Mouse (Mus musculus): ENCODE measurements around the gene Ccdc167. TPM values are rescaled to one million over a fixed set of nuclear protein-coding genes. Genes with fewer than 3 reads are reported as not detected.

Ccdc167 gene
- polyA plus RNA-seq, 1 experiment from 2014 or later, result 18.2 TPM

- H3K36me3 ChIP-seq (ENCODE audit: insufficient read depth), result peaks cover 96% of the 10 kb centered on the region
- no peak overlapping the region for H3K27ac ChIP-seq (ENCODE audit: low read depth)
- TF ChIP-seq CTCF (IDR thresholded peaks at IDR 0.05; ENCODE audit: low read depth), result no peak
- no peak for DNase-seq
- 88% methylated on average over 6 of the region's 6 CpGs for WGBS
- no peak overlapping the region for H3K4me3 ChIP-seq (ENCODE audit: low read depth, low read length)
- no peak overlapping the region for H3K4me2 ChIP-seq
- no peaks in the 10 kb centered on the region for H3K9me3 ChIP-seq (ENCODE audit: low read depth, low read length)
- no peak overlapping the region for H3K9ac ChIP-seq
- ATAC-seq (ENCODE audit: insufficient read depth), result no peak
- H3K27me3 ChIP-seq (ENCODE audit: insufficient read depth, low read length), result no peaks in the 10 kb centered on the region
- H3K4me1 ChIP-seq (ENCODE audit: insufficient read depth), result no peaks in the 10 kb centered on the region
Measured at GRCm38 (mm10) chr17:29698421-29698820, 18.4 kb downstream of the Ccdc167 start.

- H3K4me2 ChIP-seq, result no peak overlapping the region
- no peaks in the 10 kb centered on the region for H3K9me3 ChIP-seq (ENCODE audit: low read depth, low read length)
- H3K36me3 ChIP-seq (ENCODE audit: insufficient read depth), result peaks cover 87% of the 10 kb centered on the region
- DNase-seq (no peak), ATAC-seq (ENCODE audit: insufficient read depth) (no peak)
- H3K9ac ChIP-seq, result no peak overlapping the region
- H3K4me3 ChIP-seq (ENCODE audit: low read depth, low read length), result no peak overlapping the region
- 94% methylated on average over 8 of the region's 8 CpGs for WGBS
- TF ChIP-seq CTCF (IDR thresholded peaks at IDR 0.05; ENCODE audit: low read depth), result no peak
- no peak overlapping the region for H3K27ac ChIP-seq (ENCODE audit: low read depth)
- H3K4me1 ChIP-seq (ENCODE audit: insufficient read depth), result no peaks in the 10 kb centered on the region
- H3K27me3 ChIP-seq (ENCODE audit: insufficient read depth, low read length), result no peaks in the 10 kb centered on the region
Measured at GRCm38 (mm10) chr17:29696940-29697339, 19.9 kb downstream of the Ccdc167 start.

DNA sequence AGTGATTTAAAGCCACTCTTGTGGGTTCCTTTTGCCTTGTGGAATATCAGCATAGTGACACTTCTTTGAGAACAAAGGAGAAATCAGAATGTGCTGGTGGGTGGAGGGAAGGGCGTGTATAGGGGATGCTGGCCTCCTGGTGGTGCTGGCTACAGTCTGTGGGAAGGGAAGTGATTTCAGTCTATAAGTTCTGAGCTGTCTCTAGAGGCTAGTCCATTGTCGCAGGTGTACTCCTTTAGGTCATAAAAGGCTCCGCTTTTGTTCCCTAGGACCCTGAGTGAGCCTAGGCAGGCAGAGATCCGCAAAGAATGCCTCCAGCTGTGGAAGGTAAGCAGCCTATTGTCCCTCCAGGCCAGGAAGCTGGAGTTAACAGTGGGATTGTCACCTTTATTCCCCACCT, 22.3 kb downstream of the Ccdc167 start:
- H3K4me3 ChIP-seq (ENCODE audit: low read depth, low read length), result no peak overlapping the region
- 86% methylated on average over 4 of the region's 4 CpGs for WGBS
- ATAC-seq (ENCODE audit: insufficient read depth), result no peak

GRCm38 (mm10) chr17:29693571-29693970, 23.3 kb downstream of the Ccdc167 start:
- Histone ChIP-seq H3K4me3 (ENCODE audit: low read depth, low read length) (no peak overlapping the region), H3K27ac (ENCODE audit: low read depth) (no peak overlapping the region), H3K4me2 (no peak overlapping the region), H3K36me3 (ENCODE audit: insufficient read depth) (peaks cover 74% of the 10 kb centered on the region), H3K27me3 (ENCODE audit: insufficient read depth, low read length) (no peaks in the 10 kb centered on the region), H3K9me3 (ENCODE audit: low read depth, low read length) (no peaks in the 10 kb centered on the region), H3K9ac (no peak overlapping the region), H3K4me1 (ENCODE audit: insufficient read depth) (no peaks in the 10 kb centered on the region)
- no peak for ATAC-seq (ENCODE audit: insufficient read depth)
- no peak for DNase-seq
- TF ChIP-seq CTCF (IDR thresholded peaks at IDR 0.05; ENCODE audit: low read depth), result no peak
- 72% methylated on average over 2 of the region's 2 CpGs for WGBS

More for the DNA sequence above, 22.3 kb downstream of the Ccdc167 start:
- TF ChIP-seq CTCF (IDR thresholded peaks at IDR 0.05; ENCODE audit: low read depth), result no peak
- no peak overlapping the region for H3K9ac ChIP-seq
- peaks cover 78% of the 10 kb centered on the region for H3K36me3 ChIP-seq (ENCODE audit: insufficient read depth)
- no peak overlapping the region for H3K4me2 ChIP-seq
- no peaks in the 10 kb centered on the region for H3K4me1 ChIP-seq (ENCODE audit: insufficient read depth)
- no peaks in the 10 kb centered on the region for H3K27me3 ChIP-seq (ENCODE audit: insufficient read depth, low read length)
- H3K27ac ChIP-seq (ENCODE audit: low read depth), result no peak overlapping the region
- H3K9me3 ChIP-seq (ENCODE audit: low read depth, low read length), result no peaks in the 10 kb centered on the region
- no peak for DNase-seq

- ATAC-seq (ENCODE audit: insufficient read depth) (no peak), DNase-seq (no peak)
- H3K9me3 ChIP-seq (ENCODE audit: low read depth, low read length), result no peaks in the 10 kb centered on the region
- no peak overlapping the region for H3K4me3 ChIP-seq (ENCODE audit: low read depth, low read length)
- peaks cover 72% of the 10 kb centered on the region for H3K36me3 ChIP-seq (ENCODE audit: insufficient read depth)
- H3K9ac ChIP-seq, result no peak overlapping the region
- H3K27me3 ChIP-seq (ENCODE audit: insufficient read depth, low read length), result no peaks in the 10 kb centered on the region
- no peaks in the 10 kb centered on the region for H3K4me1 ChIP-seq (ENCODE audit: insufficient read depth)
- no peak overlapping the region for H3K27ac ChIP-seq (ENCODE audit: low read depth)
- H3K4me2 ChIP-seq, result no peak overlapping the region
- WGBS, result 86% methylated on average over 2 of the region's 2 CpGs
- TF ChIP-seq CTCF (IDR thresholded peaks at IDR 0.05; ENCODE audit: low read depth), result no peak
Measured at GRCm38 (mm10) chr17:29692827-29693226, 24.0 kb downstream of the Ccdc167 start.

- H3K4me1 ChIP-seq (ENCODE audit: insufficient read depth), result no peaks in the 10 kb centered on the region
- H3K4me2 ChIP-seq, result no peak overlapping the region
- no peak overlapping the region for H3K4me3 ChIP-seq (ENCODE audit: low read depth, low read length)
- no peaks in the 10 kb centered on the region for H3K27me3 ChIP-seq (ENCODE audit: insufficient read depth, low read length)
- DNase-seq (no peak), ATAC-seq (ENCODE audit: insufficient read depth) (no peak)
- H3K9me3 ChIP-seq (ENCODE audit: low read depth, low read length), result no peaks in the 10 kb centered on the region
- no peak overlapping the region for H3K27ac ChIP-seq (ENCODE audit: low read depth)
- 78% methylated on average over 6 of the region's 6 CpGs for WGBS
- peaks cover 73% of the 10 kb centered on the region for H3K36me3 ChIP-seq (ENCODE audit: insufficient read depth)
- H3K9ac ChIP-seq, result no peak overlapping the region
- TF ChIP-seq CTCF (IDR thresholded peaks at IDR 0.05; ENCODE audit: low read depth), result no peak
Measured at GRCm38 (mm10) chr17:29690257-29690656, 26.6 kb downstream of the Ccdc167 start.

DNA sequence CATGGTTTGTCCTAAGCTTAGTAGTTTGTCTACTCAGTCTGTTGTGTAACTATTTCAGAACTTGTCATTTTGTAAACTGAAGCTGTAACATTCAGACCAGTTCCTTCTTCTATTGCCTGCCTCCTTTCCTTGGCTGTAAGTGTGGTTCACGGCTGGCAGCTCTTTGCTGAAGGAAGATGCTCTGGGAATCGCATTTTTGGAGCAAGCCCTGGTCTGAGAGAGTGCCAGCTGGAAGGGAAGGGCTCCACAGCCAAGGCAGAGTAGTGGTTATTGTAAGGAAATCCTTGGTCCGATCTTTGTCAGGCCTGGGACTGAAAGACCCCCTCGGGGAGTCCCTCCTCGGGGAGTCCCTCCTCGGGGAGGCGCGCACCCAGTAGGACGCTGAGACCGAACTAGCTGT, 28.2 kb downstream of the Ccdc167 start:
- Histone ChIP-seq H3K27ac (ENCODE audit: low read depth) (no peak overlapping the region), H3K9ac (no peak overlapping the region), H3K27me3 (ENCODE audit: insufficient read depth, low read length) (no peaks in the 10 kb centered on the region), H3K4me2 (no peak overlapping the region), H3K9me3 (ENCODE audit: low read depth, low read length) (no peaks in the 10 kb centered on the region), H3K4me1 (ENCODE audit: insufficient read depth) (no peaks in the 10 kb centered on the region), H3K36me3 (ENCODE audit: insufficient read depth) (peaks cover 73% of the 10 kb centered on the region), H3K4me3 (ENCODE audit: low read depth, low read length) (no peak overlapping the region)
- DNase-seq, result no peak
- TF ChIP-seq CTCF (IDR thresholded peaks at IDR 0.05; ENCODE audit: low read depth), result no peak
- no peak for ATAC-seq (ENCODE audit: insufficient read depth)
- WGBS, result 95% methylated on average over 10 of the region's 10 CpGs

- 82% methylated on average over 6 of the region's 6 CpGs for WGBS
- H3K36me3 ChIP-seq (ENCODE audit: insufficient read depth), result peaks cover 81% of the 10 kb centered on the region
- H3K27ac ChIP-seq (ENCODE audit: low read depth), result no peak overlapping the region
- no peaks in the 10 kb centered on the region for H3K9me3 ChIP-seq (ENCODE audit: low read depth, low read length)
- H3K4me2 ChIP-seq, result no peak overlapping the region
- no peak overlapping the region for H3K4me3 ChIP-seq (ENCODE audit: low read depth, low read length)
- DNase-seq, result no peak
- no peak for TF ChIP-seq CTCF (IDR thresholded peaks at IDR 0.05; ENCODE audit: low read depth)
- H3K4me1 ChIP-seq (ENCODE audit: insufficient read depth), result no peaks in the 10 kb centered on the region
- H3K9ac ChIP-seq, result no peak overlapping the region
- ATAC-seq (ENCODE audit: insufficient read depth), result no peak
- H3K27me3 ChIP-seq (ENCODE audit: insufficient read depth, low read length), result no peaks in the 10 kb centered on the region
Measured at GRCm38 (mm10) chr17:29687373-29687772, 29.5 kb downstream of the Ccdc167 start.

Measured in lung, embryonic 14.5 days (tissue).